Mouse (Mus musculus) frontal cortex, adult 2 months (tissue): ENCODE measurements around the gene Ilf3. TPM values are rescaled to one million over a fixed set of nuclear protein-coding genes. Genes with fewer than 3 reads are reported as not detected.

Source experiments
- DNase-seq, 2 experiments: peaks; one replicate each; pipeline ENCODE4 v3.0.0; 2022; ENCODE audit warnings: low spot score in 1 of 2; ENCODE audit errors: extremely low spot score in 1 of 2
- polyA plus RNA-seq: library from polyadenylated mRNA; depleted of rRNA; stranded (reverse); fragments of >200 nt; gene quantifications from 2 replicates; pipeline ENCODE4 v1.2.3, GENCODE M21; 2012; rRNA removed

Ilf3 gene
- polyA plus RNA-seq, 1 experiment: 101 TPM

DNA sequence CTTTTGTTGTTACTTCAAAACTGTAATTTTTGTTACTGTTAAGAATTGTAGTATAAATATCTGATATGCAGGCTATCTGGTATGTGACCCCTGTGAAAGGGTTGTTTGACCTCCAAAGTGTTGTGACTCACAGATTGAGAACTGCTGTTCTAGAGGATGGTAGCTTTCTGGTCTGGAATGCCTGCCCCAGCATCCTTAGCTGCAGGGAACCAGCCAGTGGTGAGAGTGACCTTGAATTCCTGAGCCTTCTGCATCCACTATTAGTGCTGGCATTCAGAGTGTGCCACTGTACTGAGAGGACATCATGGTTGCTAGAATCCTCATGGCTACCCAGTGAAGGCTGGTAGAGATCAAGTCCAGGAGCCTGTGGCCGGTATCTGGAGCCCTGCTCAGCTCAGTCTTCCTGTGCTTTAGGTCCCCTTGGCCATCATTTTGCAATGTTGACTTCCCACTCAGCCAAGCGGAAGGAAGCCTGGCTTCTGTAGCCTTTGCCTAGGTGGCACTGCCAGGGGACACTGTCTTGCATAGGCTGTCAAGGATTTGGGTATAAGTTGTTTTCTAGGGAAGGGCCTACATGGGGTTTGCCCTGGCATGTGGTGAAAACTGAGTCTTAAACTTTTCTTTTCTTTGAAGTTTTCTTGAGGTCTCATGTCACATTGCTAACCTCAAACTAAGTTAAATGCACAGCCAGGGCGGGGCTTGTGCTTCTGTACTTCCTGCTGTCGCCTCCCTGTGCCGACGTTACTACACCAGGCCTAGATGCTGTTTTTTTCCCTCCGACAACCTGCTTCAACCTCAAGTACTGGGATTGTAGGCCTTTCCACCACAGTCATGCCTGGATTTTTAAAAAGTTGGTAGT is 68.3 kb downstream of the Ilf3 start:
- no peak for DNase-seq

DNA sequence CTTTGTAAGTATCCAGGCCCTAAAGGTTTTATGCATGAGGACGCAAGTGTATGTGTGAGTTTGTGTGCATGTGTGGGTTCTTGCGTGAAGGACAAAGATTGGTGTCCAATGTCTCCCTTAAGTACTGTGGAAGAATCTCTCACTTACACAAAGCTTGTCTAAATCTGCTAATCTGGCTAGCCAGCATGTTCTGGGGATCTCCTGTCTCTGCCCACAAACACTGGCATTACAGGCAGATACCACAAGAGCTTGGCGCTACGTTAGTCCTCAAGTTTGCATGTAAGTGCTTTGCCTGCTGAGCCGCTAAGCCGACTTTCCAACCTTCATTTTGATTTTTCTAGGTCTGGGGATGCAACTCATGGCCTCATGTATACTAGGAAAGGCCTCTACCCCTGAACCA is 69.9 kb downstream of the Ilf3 start:
- DNase-seq: no peak

DNA sequence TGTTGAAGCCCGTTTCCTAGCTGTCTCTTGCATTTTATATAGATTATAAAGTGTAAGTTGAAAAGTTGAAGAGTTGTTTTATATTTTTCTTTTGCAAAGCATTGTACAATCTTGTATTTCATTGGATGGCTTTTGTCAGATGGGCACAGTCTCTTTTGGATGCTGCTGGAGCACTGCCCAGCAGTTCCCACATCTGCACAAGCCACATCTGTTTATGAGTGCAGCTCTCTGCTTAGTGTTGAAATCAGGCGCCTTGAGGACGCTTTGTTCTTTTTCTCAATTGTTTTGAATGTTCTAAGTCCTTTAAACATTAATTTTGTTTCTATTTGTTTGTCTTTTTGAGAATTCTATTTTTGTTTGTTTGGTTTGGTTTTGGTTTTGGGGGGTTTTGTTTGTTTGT is 70.5 kb downstream of the Ilf3 start:
- DNase-seq: no peak

DNA sequence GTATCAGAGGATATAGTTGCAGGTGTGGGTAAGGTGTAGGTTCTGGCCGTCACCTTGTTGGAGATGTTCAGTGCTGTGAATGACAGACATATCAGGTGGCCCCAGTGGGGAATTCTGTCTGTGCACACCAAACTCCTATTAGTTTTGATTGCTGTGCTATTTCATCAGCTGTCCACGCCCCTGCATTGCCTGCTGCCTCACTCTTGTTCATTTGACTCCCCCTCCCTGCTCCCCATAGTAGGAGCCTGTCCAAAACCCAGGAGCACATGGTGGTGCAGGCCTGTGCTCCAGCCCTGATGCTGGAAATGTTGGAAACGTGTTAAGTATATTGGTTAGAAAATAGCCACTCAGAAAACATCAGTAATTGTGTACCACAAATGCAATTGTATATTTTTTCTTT is 71.8 kb downstream of the Ilf3 start:
- no peak for DNase-seq

DNA sequence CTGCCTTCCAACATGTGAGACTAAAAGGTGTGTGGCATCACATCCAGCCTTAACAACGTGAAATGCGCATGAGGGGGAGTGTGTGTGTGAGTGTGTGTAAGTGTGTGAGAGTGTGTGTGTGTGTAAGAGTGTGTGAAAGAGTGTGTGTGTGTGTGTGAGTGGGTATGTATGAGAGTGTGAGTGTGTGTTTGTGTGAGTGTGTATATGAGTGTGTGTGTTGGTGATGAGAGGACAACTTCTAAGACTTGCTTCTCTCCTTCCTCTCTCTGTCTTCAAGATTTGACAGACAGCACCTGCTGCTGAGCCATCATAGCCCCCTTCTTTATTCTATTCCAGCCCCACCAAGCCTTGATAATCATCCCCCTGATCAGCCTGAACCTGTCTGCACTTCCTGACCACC is 72.2 kb downstream of the Ilf3 start:
- no peak for DNase-seq

DNA sequence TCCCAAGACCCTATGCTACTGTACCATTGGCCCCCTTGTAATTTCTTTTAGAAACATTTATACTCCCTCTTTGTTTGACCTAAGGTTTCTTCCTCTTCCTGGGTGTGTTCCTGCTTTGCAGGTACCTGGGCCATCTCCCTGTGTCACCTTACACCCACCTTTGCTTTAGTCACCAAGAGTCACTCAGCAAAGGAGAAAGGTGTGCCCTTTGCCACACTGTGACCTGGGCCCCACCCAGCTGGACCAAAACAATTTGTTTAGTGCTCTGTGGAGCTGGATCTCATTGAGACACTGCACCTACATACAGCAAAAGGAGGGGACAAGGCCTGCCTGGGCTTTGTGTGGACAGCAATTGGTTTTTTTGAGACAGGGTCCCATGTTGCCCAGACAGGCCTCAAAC is 72.7 kb downstream of the Ilf3 start:
- DNase-seq: no peak

DNA sequence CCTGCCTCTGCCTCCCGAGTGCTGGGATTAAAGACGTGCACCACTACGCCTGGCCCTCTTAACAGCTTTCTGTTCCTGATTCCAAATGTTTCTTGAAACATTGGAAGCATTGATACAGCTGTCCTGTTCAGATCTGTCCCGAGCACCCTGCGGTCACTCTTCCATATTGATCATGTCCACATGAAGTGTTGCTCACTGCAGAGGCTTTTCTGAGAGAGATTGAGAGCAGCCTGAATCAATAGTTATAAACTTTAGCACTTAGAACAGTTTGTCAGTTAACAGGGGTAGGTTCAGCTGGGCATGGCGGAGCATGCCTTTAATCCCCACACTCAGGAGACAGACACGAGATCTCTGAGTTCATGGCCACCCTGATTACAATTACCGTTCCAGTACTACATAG is 76.2 kb downstream of the Ilf3 start:
- DNase-seq: no peak

DNA sequence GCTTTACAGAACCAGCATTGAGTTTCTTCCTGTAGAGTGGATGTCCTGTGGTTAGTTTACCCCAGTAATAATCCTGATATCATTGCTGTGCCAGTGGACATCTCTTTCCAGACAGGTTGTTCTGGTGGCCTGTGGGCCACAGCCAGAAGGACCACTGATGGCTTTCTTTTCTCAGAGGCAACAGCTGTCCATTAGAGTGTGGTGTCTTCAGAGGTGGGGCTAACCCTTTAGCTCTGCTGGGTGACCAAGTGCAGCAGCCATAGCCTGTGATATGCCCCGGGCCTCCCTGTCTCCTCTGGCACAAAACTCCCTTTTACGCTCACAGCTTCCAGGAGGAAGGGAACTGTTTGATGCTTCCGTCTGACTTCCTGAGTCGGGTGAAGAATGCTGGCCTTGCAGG is 76.9 kb downstream of the Ilf3 start:
- no peak for DNase-seq

DNA sequence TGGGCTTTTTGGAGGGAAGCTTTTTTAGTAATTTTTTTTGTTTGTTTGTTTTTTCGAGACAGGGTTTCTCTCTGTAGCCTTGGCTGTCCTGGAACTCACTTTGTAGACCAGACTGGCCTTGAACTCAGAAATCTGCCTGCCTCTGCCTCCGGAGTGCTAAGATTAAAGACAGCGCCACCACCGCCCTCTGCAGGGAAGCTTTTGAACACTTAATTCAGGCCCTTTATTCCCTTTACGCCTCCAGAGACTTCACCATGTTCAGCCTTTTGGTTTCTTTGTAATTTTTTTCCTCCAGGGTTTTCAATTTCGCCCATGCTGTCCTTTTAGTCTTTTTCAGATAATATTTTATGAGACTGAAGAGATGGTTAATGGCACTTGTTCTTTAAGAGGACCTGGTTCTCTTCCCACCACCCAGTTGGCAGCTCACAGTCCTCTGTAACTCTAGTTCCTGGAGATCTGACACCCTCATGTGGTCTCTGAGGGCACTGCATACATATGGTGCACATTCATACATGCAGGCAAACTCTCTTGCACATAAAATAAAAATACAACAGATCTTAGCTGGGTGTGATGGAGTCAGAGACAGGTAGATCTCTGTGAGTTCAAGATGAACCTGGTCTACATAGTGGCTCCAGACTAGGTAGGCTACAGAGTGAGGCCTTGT is 77.5 kb downstream of the Ilf3 start:
- DNase-seq: no peak

DNA sequence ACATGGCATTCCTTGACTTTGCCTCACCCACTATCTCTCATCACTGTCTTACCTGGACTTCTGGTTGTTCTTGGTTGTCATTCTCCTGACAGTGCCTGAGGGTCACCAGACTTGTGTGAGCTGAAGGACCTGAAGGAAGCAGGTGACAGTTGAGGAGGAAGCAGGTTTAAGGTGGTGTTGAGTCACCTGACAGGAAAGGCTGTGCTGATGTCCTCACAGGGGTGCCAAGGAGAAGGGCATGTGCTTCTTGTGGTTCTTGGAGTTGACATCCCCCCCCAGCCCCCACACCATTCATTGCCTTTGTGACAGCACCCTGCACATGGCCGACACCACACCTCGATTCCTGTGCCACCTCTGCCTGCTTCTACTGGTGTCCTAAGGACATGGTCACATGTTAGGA is 80.1 kb downstream of the Ilf3 start:
- no peak for DNase-seq

DNA sequence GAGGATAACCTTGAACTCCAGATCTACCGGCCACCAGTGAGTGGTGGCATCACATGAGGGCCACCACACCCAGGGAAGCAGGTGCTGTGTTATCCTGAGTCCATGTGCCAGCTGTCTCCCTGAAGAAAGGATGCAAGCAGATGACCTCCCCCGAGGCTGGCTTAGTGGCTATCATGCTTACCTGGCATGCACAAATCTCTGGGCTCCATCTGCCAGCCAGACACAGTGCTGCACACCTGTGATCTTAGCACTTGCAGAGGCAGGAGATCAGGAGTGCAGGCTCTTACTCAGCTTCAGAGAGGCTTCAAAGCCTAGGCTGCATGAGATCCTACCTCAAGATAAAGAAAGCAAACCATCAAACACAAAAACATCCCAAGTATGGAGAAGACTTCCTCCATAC is 82.0 kb downstream of the Ilf3 start:
- DNase-seq: no peak

DNA sequence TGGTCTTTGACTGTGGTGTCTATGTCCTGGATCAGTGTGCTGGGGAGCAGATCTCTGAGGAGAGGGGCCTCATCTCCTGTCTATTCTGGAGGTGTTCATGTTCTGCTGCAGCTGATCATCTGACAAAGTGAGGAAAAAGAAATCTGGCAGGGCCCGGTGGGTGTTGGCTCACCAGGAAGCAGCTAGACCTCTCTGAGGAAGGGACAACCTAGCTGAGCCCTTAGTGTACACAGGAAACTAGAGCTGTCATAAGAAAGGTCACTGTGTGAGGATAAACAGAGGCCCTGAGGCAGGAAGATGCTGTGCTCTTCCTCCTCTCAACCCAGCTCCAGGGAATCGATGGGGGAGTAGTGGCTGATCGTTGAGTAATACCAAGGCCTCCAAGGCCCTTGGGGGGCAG is 82.6 kb downstream of the Ilf3 start:
- DNase-seq: no peak

DNA sequence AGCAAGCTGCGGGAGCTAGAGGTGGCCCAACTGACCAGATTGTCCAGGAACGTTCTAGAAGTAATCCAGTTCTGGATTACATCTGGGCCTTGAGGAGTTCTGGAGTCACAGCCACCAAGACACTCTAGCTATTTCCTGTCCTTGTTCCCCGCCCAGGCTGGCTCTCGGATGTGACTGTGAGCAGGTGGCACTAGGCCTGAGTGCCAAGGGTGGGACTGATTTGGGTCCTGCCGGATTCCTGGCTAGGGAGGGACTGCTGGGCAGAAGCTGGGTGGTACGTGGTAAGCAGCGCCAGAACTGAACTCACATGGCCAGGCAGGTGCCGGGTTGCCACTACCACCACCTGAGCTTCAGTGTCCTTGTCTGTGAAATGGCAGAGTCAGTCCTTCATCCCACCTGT is 83.7 kb downstream of the Ilf3 start:
- no peak for DNase-seq

DNA sequence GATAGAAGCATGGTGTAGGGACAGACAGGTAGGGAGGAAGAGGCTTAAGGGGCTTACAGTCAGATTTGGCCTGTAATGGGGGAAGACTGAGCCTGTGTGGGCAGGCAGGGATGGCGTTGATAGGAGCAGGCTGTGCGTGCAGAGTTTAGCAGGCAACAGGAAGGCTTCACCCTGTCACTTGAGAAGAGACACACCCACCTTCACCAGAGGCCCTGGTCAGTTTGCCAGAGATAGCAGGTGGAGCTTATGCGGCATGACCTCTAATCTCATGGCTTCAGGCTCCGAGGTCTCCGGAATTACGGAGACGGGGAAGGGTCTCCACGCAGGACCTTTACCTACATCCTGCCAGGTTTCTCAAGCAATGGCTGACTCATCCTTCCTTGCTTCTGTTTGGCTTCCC is 84.2 kb downstream of the Ilf3 start:
- no peak for DNase-seq

DNA sequence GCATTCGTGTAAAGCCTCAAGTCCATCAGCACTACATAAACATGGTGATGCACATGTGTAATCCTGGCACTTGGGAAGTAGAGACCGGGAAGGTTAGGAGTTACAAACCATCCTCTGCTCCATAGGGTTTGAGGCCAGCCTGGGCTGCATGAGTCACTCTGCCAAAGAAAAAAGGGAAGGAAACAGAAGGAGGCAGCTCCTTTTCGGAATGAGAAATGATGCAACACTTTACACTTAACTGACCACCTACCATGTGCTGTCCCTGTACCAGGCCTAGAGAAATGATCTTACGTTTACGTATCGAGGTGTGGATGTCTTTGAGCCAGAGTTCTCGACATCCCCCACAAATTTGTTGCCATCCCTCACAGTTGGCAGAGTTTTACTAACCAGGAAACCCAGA is 85.3 kb downstream of the Ilf3 start:
- no peak for DNase-seq

DNA sequence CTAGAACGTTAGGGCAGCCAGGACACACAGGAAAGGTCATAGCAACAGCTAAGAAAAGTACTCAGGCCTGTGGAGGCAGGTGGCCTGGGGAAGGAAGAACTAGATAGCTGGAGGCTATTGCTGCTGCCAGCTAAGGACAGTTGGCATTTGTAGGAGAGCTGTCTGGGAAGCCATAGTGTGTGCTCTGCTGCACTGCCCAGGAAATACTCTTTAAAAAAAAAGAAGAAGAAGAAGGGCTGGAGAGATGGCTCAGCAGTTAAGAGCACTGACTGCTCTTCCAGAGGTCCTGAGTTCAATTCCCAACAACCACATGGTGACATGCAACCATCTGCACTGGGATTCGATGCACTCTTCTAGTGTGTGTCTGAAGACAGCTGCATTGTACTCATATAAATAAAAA is 85.8 kb downstream of the Ilf3 start:
- DNase-seq: no peak

DNA sequence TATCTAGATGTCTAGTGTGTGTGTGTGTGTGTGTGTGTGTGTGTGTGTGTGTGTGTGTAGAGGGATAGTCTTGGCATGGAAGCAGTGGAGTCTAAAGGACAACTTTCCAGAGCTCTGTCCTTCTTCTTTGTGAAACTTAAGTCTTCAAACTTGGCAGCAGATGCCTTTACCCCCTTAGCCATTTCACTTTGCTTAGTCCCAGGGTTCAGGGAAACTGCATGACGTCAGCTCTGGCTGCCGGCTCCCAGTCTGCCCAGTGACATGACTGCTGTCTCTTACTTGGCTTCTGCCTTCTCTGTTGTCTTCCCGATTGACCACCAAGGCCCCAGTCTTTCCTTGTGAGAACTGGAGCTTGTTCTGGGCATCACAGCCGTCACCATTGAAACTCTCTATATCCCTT is 86.9 kb downstream of the Ilf3 start:
- no peak for DNase-seq

Other genes starting within 250 kb of the Ilf3 start
- 16.5 and 19.1 TPM in 2 replicates for gene Tyk2, start 236.6 kb upstream of the Ilf3 start, polyA plus RNA-seq
- 175 and 217 TPM in 2 replicates for gene Cdc37, start 217.9 kb upstream of the Ilf3 start, polyA plus RNA-seq
- 95.2 and 96.2 TPM in 2 replicates for gene Pde4a, start 202.2 kb upstream of the Ilf3 start, polyA plus RNA-seq
- gene Keap1, start 128.5 kb upstream of the Ilf3 start, polyA plus RNA-seq: 58.3 and 59.6 TPM in 2 replicates
- gene S1pr5, start 119.4 kb upstream of the Ilf3 start, polyA plus RNA-seq: 9.9 and 13.8 TPM in 2 replicates
- gene Atg4d, start 102.6 kb upstream of the Ilf3 start, polyA plus RNA-seq: 36.5 and 40.6 TPM in 2 replicates
- gene Kri1, start 79.9 kb upstream of the Ilf3 start, polyA plus RNA-seq: 42.5 and 44.6 TPM in 2 replicates
- gene Cdkn2d, start 76.5 kb upstream of the Ilf3 start, polyA plus RNA-seq: 65.2 and 66.2 TPM in 2 replicates
- 0.76 and 1.6 TPM in 2 replicates for gene Ap1m2, start 55.5 kb upstream of the Ilf3 start, polyA plus RNA-seq
- gene Slc44a2, start 47.2 kb upstream of the Ilf3 start, polyA plus RNA-seq: 60.7 and 66.5 TPM in 2 replicates
- 47.6 and 48.7 TPM in 2 replicates for gene Qtrt1, start 44.0 kb downstream of the Ilf3 start, polyA plus RNA-seq
- gene Dnm2, start 57.0 kb downstream of the Ilf3 start, polyA plus RNA-seq: 95.8 and 97.7 TPM in 2 replicates
- gene Tmed1, start 142.4 kb downstream of the Ilf3 start, polyA plus RNA-seq: 20.9 and 27.1 TPM in 2 replicates
- 0.53 and 0.56 TPM in 2 replicates for gene AB124611, start 158.3 kb downstream of the Ilf3 start, polyA plus RNA-seq
- gene Carm1, start 179.0 kb downstream of the Ilf3 start, polyA plus RNA-seq: 63.6 and 74.3 TPM in 2 replicates
- gene Timm29, start 224.9 kb downstream of the Ilf3 start, polyA plus RNA-seq: 53.2 TPM in 2 replicates
- 27.6 and 27.8 TPM in 2 replicates for gene Yipf2, start 225.0 kb downstream of the Ilf3 start, polyA plus RNA-seq
- 77.8 and 83.8 TPM in 2 replicates for gene Smarca4, start 248.3 kb downstream of the Ilf3 start, polyA plus RNA-seq